Mouse (Mus musculus) testis, adult 2 months (tissue): ENCODE data around the gene Ap3b1. TPM values are rescaled to one million over a fixed set of nuclear protein-coding genes. Genes with fewer than 3 reads are reported as not detected.

Source experiments
- H3K27ac ChIP-seq: fragments of 200-500 bp; 2 replicates; pipeline ENCODE4 v1.5.1; 2012; ENCODE audit warnings: low read depth, low read length; ENCODE audit not compliant: control insufficient read depth, insufficient read depth
- H3K27me3 ChIP-seq: fragments of 200-500 bp; 2 replicates; pipeline ENCODE4 v1.6.1; 2012; ENCODE audit warnings: mild to moderate bottlenecking, low read length, moderate library complexity; ENCODE audit not compliant: control insufficient read depth, insufficient read depth
- H3K36me3 ChIP-seq: fragments of 200-500 bp; 2 replicates; pipeline ENCODE4 v1.6.1; 2012; ENCODE audit warnings: mild to moderate bottlenecking, low read length; ENCODE audit not compliant: control insufficient read depth, insufficient read depth
- H3K4me1 ChIP-seq: fragments of 200-500 bp; 2 replicates; pipeline ENCODE4 v1.6.1; 2012; ENCODE audit warnings: low read length; ENCODE audit not compliant: control insufficient read depth, insufficient read depth
- H3K4me3 ChIP-seq: fragments of 200-500 bp; 2 replicates; pipeline ENCODE4 v1.5.1; 2012; ENCODE audit warnings: low read depth, mild to moderate bottlenecking, low read length, moderate library complexity, mixed read lengths; ENCODE audit not compliant: control insufficient read depth
- CTCF ChIP-seq: fragments of 200-500 bp; IDR thresholded peaks from 2 replicates; pipeline ENCODE4 v1.5.1; 2012; ENCODE audit warnings: low read depth, mild to moderate bottlenecking, inconsistent platforms, low read length, moderate library complexity; ENCODE audit not compliant: control insufficient read depth, insufficient read depth, insufficient replicate concordance
- POLR2A ChIP-seq: fragments of 200-500 bp; IDR thresholded peaks from 2 replicates; pipeline ENCODE4 v1.6.1; 2012; ENCODE audit warnings: low read depth, mild to moderate bottlenecking, inconsistent platforms, low read length, moderate library complexity; ENCODE audit not compliant: control insufficient read depth
- polyA plus RNA-seq: library from polyadenylated mRNA; depleted of rRNA; stranded (reverse); fragments of >200 nt; gene quantifications from 2 replicates; pipeline ENCODE4 v1.2.3, GENCODE M21; 2012

Ap3b1 gene
- polyA plus RNA-seq, 1 experiment, result 122 TPM

DNA sequence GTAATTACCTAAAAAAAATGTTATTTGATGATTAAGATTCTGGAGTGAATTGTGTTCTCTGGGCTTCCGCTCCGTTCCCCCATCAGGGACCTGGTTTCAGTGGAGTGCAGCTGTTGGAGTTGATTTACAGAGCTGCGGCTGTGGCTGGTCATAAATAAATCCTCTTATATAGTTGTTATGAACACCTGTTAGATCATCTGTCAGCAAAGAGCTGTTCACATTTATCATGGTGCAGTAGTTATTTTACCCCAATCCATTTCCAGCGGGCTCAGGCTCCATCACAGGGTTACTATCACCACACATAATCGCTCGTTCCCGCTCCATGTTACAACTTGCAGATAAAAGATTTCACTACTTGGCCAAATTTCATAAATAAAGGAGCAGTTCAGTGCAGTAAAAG lies 215.1 kb downstream of the Ap3b1 start:
- no peak overlapping the region for H3K27ac ChIP-seq
- H3K27me3 ChIP-seq, result no peaks in the 10 kb centered on the region
- TF ChIP-seq CTCF, result no peak
- H3K4me1 ChIP-seq, result no peaks in the 10 kb centered on the region
- H3K4me3 ChIP-seq, result no peak overlapping the region
- H3K36me3 ChIP-seq, result no peaks in the 10 kb centered on the region

GRCm38 (mm10) chr13:94575607-94576398 lies 217.0 kb downstream of the Ap3b1 start:
- H3K27me3 ChIP-seq, result no peaks in the 10 kb centered on the region

DNA sequence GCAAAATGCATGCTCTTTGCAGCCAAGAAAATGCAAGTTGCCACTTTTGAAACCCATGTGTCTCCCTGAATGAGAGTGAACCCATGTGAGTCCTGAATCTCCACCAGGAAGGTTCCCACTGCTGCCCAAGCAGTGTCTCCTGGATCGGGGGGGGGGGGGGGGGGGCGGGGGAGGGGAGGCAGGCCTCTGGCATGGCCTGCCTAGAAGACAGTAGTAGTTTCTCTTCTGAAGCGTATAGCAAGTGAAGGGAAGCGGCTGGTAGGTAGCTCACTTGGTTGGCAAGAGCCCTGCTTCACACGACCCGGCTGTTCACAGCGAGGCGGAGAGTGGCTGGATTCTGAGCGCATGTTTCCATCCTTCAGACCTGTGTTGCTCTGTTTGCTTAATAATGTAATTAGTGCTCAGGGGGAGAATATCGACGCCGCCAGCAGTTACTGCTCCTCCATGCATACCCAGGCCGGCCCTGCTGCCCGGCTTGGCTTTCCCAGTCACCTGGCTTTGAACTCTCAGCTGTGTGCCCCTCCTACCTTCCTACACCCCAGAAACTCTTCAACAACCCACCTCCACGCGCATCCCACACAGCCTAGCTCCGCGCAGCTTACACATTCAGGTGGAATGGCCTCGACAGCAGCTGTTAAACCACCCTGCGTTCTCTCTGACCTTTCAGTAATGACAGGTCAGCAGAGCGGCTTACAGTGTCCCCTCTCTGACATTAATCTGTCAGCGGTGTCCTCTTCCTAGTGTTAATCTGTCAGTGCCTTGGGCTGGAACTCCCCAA lies 217.8 kb downstream of the Ap3b1 start:
- no peak overlapping the region for H3K4me3 ChIP-seq
- no peaks in the 10 kb centered on the region for H3K36me3 ChIP-seq
- H3K27ac ChIP-seq, result no peak overlapping the region
- no peaks in the 10 kb centered on the region for H3K27me3 ChIP-seq
- TF ChIP-seq POLR2A (no peak), CTCF (no peak)
- no peaks in the 10 kb centered on the region for H3K4me1 ChIP-seq

More at GRCm38 (mm10) chr13:94575607-94576398, 217.0 kb downstream of the Ap3b1 start:
- no peak overlapping the region for H3K27ac ChIP-seq
- no peak overlapping the region for H3K4me3 ChIP-seq
- H3K4me1 ChIP-seq, result no peaks in the 10 kb centered on the region
- TF ChIP-seq CTCF, result no peak
- no peak for TF ChIP-seq POLR2A
- H3K36me3 ChIP-seq, result no peaks in the 10 kb centered on the region

- Histone ChIP-seq H3K27ac (no peak overlapping the region), H3K36me3 (no peaks in the 10 kb centered on the region), H3K4me3 (no peak overlapping the region), H3K27me3 (no peaks in the 10 kb centered on the region), H3K4me1 (no peaks in the 10 kb centered on the region)
- TF ChIP-seq POLR2A (no peak), CTCF (no peak)
Observed at GRCm38 (mm10) chr13:94577177-94577540, 218.4 kb downstream of the Ap3b1 start.

DNA sequence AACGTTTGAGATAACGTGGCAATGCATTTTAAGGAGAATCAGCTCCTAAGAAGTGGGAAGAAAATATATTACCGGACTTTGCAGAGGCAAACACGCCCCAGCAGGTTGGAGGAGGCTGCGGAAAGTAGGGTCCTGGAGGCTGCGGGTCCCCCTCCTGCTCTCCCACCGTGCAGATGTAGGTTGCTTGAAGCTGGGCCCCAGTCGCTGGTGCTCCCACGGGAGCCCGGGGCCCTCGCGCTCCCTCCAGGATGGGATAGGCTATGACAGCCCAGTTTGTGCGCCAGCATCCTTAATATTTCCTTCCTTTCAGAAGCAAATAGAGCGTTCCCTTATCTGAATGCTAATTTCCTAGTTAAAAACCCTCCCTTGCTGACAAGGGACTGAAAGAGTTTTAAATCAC lies 236.5 kb downstream of the Ap3b1 start:
- Histone ChIP-seq H3K4me1 (peaks cover 6% of the 10 kb centered on the region), H3K27ac (no peak overlapping the region), H3K36me3 (no peaks in the 10 kb centered on the region), H3K4me3 (no peak overlapping the region), H3K27me3 (no peaks in the 10 kb centered on the region)
- no peak for TF ChIP-seq CTCF
- TF ChIP-seq POLR2A, result no peak

DNA sequence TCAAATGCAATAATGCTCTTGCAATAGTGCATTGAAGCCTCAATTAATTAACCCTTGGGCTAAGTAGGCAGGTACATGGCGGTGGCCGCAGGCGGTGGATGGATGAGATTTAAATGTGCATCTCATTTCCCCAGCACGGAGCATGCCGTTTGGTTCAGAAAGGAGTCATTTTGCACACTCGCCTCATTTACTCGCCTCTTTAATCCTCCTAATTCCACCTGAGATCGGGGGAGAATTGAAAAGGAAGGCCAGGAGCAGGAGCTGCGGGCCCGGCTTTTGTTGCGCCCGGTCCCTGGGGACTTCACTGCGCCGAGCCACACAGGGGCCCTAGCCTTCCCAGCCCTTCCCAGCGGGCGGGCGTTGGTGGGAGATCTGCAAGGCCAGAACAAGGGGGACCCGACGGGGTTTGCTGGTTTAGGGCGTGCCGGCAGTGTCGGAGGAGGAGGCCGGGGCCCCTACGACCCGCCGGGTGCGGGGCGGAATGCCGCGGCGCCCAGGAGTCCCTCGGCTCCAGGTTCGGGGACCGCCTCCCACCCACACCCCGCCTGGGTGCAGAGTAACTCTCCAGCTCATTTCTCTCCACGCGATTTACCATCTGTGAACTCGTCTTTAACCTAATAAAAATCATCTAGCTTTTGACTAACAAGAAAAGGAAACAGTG lies 237.1 kb downstream of the Ap3b1 start:
- Histone ChIP-seq H3K27ac (no peak overlapping the region), H3K4me3 (no peak overlapping the region; the same call in 1 of the 2 replicates), H3K4me1 (peaks cover 4% of the 10 kb centered on the region), H3K27me3 (no peaks in the 10 kb centered on the region), H3K36me3 (no peaks in the 10 kb centered on the region)
- TF ChIP-seq POLR2A (no peak), CTCF (no peak)
